Mouse (Mus musculus): ENCODE results near the gene Ldoc1. TPM values are rescaled to one million over a fixed set of nuclear protein-coding genes. Genes with fewer than 3 reads are reported as not detected.

Gene Ldoc1
- not detected for total RNA-seq (2021)
- long read RNA-seq, experiment 1: 0 reads
- long read RNA-seq, experiment 2: 0 reads

DNA sequence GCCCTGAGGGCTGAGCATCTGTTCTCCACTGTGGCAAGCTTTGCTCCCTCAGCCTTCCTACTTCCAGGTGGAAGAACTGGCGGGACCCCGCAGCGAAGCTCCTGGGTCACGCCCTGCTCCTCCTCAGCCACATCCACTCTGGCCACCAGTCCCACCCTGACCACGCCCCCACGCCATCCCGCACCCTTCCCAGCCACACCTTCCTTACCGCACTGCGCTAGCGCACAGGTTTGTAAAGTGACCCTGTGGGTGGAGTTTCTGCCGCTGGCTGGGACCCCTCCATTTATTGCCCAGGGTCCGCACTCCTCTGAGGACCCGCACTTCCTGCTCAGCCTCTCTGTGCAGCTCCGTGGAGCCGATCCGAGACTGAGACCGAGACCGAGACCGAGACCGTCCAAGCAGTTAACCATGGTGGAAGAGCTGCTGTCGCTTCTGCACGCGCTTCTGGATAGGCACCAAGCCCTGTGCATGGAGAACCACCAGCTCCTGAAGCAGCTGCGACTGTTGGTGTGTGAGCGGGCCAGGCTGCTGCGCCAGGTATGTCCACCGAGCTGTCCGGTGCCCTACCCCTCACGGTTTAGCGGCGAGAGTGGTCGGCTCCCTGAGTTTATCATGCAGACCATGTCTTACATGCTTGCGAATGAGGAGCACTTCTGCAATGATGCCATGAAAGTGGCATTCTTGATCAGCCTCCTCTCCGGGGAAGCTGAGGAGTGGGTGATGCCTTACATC is at the start of gene Ldoc1:
Gene Ldoc1 (plus strand): TSS at position 196 of the 732 bp plus-strand sequence.
- DNase-seq (ENCODE audit: low spot score in 2 of 2): no peak

DNA sequence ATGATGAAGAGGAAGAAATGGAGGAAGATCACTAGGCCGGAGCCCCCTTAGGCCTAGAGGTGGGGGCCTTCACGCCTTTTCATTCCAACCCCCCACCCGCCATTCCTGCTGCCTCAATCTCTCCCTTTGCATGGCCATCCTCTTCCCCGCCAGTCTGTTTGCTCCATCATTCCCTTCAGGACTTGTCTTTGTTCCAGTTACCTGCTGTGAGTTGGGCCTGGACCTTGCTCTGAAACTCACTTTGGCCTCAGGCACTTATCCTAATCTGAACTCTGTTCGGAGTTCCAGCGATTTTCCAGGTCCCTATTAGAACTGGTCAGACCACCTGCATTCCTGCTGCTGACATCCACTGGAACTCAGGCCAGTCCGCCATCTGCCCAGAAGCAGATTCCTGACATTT is 834 bp downstream of the Ldoc1 start:
- DNase-seq (ENCODE audit: low spot score in 2 of 2): no peak

DNA sequence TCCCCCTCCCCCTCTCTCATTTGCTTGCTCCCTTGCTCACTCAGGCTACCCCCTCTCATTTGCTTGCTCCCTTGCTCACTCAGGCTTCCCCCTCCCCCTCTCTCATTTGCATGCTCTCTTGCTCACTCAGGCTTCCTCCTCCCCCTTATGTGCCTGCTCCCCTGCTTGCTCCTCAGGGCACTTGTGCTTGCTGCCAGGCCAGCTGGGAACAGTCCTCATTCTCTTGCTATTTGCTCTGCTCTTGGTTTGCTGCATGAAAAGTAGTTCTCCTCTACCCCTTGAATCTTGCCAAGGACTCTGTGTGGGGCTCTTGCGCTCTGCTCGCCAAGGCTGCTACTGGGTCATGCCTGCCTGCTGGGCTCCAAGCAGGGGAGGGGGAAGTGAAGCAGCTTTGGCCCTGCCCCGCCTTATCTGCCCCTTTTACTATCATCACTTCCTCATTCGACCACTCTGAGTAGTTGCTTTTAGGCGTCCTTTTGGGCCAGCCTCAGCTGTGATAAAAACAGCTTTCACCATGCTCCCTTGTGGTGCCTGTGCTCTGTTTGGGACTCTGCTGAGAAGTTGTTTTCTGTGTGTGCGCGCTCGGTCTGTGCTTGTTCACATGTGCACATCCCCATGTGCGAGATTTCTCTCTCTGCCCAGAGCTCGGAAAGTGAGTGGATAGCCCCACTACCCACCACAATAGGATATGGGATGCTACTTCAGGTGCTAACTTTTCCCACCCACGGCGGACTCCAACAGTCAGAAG is 13.2 kb downstream of the Ldoc1 start:
- DNase-seq (ENCODE audit: low spot score in 2 of 2): no peak

DNA sequence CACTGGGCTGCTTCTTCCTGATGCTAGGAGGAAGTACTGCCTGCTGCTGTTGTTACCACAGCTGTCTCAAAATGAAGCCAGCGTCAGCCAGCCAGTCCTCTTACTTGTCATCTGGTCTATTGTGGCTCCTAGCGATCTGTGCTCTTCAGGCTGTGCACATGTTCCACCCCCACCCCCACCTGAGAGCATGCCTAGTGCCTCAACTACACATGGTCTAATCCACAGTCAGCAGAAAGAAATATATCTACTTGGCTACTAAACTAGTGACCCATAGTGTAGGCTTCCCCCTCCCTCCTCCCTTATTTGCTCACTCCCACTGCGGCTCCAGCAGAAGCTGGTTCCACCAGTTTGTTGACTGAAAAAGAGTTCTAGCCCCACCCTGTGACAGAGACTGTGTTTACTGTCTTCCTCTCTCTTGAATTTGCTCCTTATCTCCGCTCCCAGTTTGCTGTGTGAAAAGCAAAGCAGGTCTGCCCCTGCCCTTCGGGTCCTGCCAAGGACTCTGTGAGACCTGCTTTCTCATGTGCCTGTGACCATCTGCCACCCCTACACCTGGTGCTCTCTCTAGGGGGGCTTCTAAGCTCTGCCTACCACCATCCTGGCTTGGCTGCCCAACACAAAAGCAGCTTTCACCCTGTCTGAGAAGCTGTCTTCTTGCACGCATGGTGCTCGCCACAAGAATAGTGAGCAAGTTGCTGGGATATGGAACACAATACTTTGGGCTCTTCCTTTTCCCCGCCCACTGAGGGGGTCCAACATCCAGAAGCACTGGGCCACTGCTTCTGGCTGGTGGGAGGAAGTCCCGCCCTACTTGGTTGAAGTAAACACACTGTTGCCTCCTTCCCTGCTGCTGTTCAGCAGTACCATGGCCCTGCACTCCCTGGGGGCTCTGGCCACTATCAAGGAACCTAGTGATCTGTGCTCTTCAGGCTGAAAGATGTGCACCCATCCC is 14.0 kb downstream of the Ldoc1 start:
- DNase-seq (ENCODE audit: low spot score in 2 of 2): no peak

DNA sequence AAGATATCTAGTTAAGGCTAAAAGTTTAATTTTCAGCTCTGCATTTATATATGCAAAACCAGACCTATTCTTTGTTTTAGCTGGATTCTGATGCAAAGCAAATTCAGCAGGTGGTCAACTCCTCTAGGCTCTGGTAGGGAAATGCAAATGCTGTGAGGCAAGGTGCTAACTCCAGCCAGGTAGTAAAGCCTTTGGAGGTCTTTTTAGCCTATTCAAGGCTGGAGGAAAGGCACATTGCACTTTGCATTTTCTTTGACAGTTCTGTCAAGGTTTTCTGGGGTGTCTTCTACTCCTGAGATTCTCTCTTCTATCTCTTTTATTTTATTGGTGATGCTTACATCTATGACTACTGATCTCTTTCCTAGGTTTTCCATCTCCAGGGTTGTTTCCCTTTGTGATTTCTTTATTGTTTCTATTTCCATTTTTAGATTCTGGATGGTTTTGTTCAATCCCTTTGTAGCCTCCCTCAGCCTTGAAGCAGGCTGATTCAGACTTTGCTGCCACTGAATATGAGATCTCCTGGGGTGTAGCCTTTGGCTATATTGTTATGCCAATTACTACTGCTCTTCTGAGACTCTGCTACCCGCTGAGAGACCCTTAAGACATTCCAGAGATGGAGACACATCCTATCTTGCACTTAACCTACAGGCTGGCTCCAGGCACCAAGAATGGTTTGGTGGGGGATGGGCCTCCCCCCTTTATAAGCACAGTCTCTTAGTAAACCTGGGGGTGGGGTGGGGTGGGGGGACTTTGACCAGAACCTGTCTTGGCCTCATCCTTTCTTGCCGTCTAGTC is 18.4 kb downstream of the Ldoc1 start:
- no peak for DNase-seq (ENCODE audit: low spot score in 2 of 2)

Measured in gastrocnemius, postnatal 4 days (tissue).